ENCODE assay signal across 8 mouse cellular contexts in genomic region chr4:108339277-108339690, GRCm38 (mm10). TPM values are rescaled to one million over a fixed set of nuclear protein-coding genes. Genes with fewer than 3 reads are reported as not detected.
DNase-seq lines count a peak whose midpoint lies in the region; ATAC-seq and TF ChIP-seq lines count a peak whose summit lies in the region.

No protein-coding gene starts in this region.

- peak; percentile 70 for TF ChIP-seq CTCF in E14TG2a.4 (conservative IDR thresholded peaks at IDR 0.05; ENCODE audit: low read length)
- peak; percentile 43 for TF ChIP-seq CTCF in lung, adult 2 months (IDR thresholded peaks at IDR 0.05; ENCODE audit: insufficient read depth, low read length)

- no peaks in the 10 kb centered on the region for H3K27me3 ChIP-seq in E14TG2a.4 (ENCODE audit: insufficient read depth, low read length)
- no peaks in the 10 kb centered on the region for H3K27me3 ChIP-seq in heart, embryonic 14.5 days (ENCODE audit: control insufficient read depth, insufficient read depth, low read length)

- TF ChIP-seq POLR2A in lung, adult 2 months (IDR thresholded peaks at IDR 0.05; ENCODE audit: borderline replicate concordance, extremely low read depth, low read depth, low read length), result no peak

- H3K9ac ChIP-seq in heart, embryonic 14.5 days (ENCODE audit: low read length), result no peak overlapping the region

- peak overlapping the region; percentile 49 for H3K4me3 ChIP-seq in E14TG2a.4 (replicated peaks; ENCODE audit: low read length)
- H3K4me3 ChIP-seq in heart, embryonic 14.5 days (ENCODE audit: control insufficient read depth in 1 of 2, insufficient read depth in 1 of 2, low read depth in 1 of 2, low read length in 2 of 2), result no peak overlapping the region
- H3K4me3 ChIP-seq in lung, adult 2 months (replicated peaks; ENCODE audit: extremely low read depth, low read depth, low read length), result no peak overlapping the region

- no peaks in the 10 kb centered on the region for H3K9me3 ChIP-seq in E14TG2a.4 (ENCODE audit: low read length)
- no peaks in the 10 kb centered on the region for H3K9me3 ChIP-seq in heart, embryonic 14.5 days (ENCODE audit: control insufficient read depth, low read length)

- H3K27ac ChIP-seq in heart, embryonic 14.5 days (replicated peaks in 1 of 2; ENCODE audit: control insufficient read depth in 1 of 2, insufficient read depth in 1 of 2, low read depth in 2 of 2, low read length in 2 of 2), result no peak overlapping the region

- peaks cover 70% of the 10 kb centered on the region for H3K4me1 ChIP-seq in E14TG2a.4 (replicated peaks; ENCODE audit: low read depth, low read length)
- H3K4me1 ChIP-seq in heart, embryonic 14.5 days (ENCODE audit: control insufficient read depth in 2 of 2, insufficient read depth in 2 of 2, low read length in 2 of 2), result no peaks in the 10 kb centered on the region
- no peaks in the 10 kb centered on the region; the same call in 1 of the 2 replicates for H3K4me1 ChIP-seq in lung, adult 2 months (ENCODE audit: control insufficient read depth, insufficient read depth, low read length)

- no peak overlapping the region for H3K4me2 ChIP-seq in heart, embryonic 14.5 days (ENCODE audit: low read length)

- H3K36me3 ChIP-seq in E14TG2a.4 (ENCODE audit: insufficient read depth, low read length), result peaks cover 63% of the 10 kb centered on the region
- peaks cover 46% of the 10 kb centered on the region for H3K36me3 ChIP-seq in heart, embryonic 14.5 days (ENCODE audit: control insufficient read depth, insufficient read depth, low read length)

- peak; percentile 51 for ATAC-seq in heart, embryonic 14.5 days (ENCODE audit: insufficient number of reproducible peaks, insufficient read depth, low FRiP score, low read depth)
- ATAC-seq in neutrophil, adult 5-6 weeks (ENCODE audit: extremely low read depth, insufficient number of reproducible peaks, low FRiP score, poor library complexity, severe bottlenecking), result peak; percentile 88

- DNase-seq in adrenal gland, adult 2 months, result peak; percentile 64
- DNase-seq in embryo, embryonic 10.5 days (ENCODE audit: low spot score), result peak; percentile 91
- DNase-seq in kidney, postnatal 14 days, result peak; percentile 72
- peak; percentile 47 for DNase-seq in lung, adult 2 months
- peak; percentile 68 for DNase-seq in yolk sac, embryonic 10.5 days (ENCODE audit: low spot score)

- 17% methylated on average over 4 of the region's 4 CpGs for WGBS in heart, embryonic 14.5 days
- WGBS in lung, adult 2 months, result 20% methylated on average over 4 of the region's 4 CpGs

RNA-seq across cellular contexts. Expression of gene Coa7, which starts 11.3 kb away (rescaled TPM):
- 10 to 100 TPM; 46.9 to 53.0 TPM for total RNA-seq in adrenal gland, adult 2 months (2021)
- 6.5 and 7.7 TPM in 2 replicates for polyA plus RNA-seq in adrenal gland, adult 2 months (2012; rRNA removed)
- polyA plus RNA-seq in heart, embryonic 14.5 days (2014; fragmentation: Nextera tagmentation; extraction: Ambion mirVana), result 47.4 and 48.9 TPM in 2 replicates
- 3.2 and 5.2 TPM in 2 replicates for polyA plus RNA-seq in lung, adult 2 months (2012; rRNA removed)
- total RNA-seq in neutrophil, adult 5-6 weeks (2017), result 4.5 and 5.5 TPM in 2 replicates

RNA-seq across cellular contexts. Expression of gene Zyg11b, which starts 38.4 kb away (rescaled TPM):
- total RNA-seq in adrenal gland, adult 2 months (2021), result 10 to 100 TPM; 34.1 to 43.0 TPM
- polyA plus RNA-seq in adrenal gland, adult 2 months (2012; rRNA removed), result 7.4 and 8.6 TPM in 2 replicates
- polyA plus RNA-seq in heart, embryonic 14.5 days (2014; fragmentation: Nextera tagmentation; extraction: Ambion mirVana), result 10.3 and 10.7 TPM in 2 replicates
- polyA plus RNA-seq in lung, adult 2 months (2012; rRNA removed), result 6.2 and 8.7 TPM in 2 replicates
- 38.2 and 42.8 TPM in 2 replicates for total RNA-seq in neutrophil, adult 5-6 weeks (2017)

RNA-seq across cellular contexts. Expression of gene Shisal2a, which starts 43.9 kb away (rescaled TPM):
- total RNA-seq in adrenal gland, adult 2 months (2021), result 1 to 10 TPM; 6.4 to 9.5 TPM
- 14.3 and 16.2 TPM in 2 replicates for polyA plus RNA-seq in adrenal gland, adult 2 months (2012; rRNA removed)
- polyA plus RNA-seq in heart, embryonic 14.5 days (2014; fragmentation: Nextera tagmentation; extraction: Ambion mirVana), result 1.1 and 2.0 TPM in 2 replicates
- polyA plus RNA-seq in lung, adult 2 months (2012; rRNA removed), result 0.95 and 2.8 TPM in 2 replicates
- not detected in 2 replicates for total RNA-seq in neutrophil, adult 5-6 weeks (2017)
